Mouse (Mus musculus) frontal cortex, postnatal 10 days (tissue): ENCODE results near the gene Ibtk.

Experiments
- DNase-seq, 2 experiments: peaks; one replicate each; pipeline ENCODE4 v3.0.0; 2022; ENCODE audit warnings: low spot score in 2 of 2, mixed read lengths in 1 of 2

Ibtk gene

GRCm38 (mm10) chr9:85701981-85702380, 47.2 kb downstream of the Ibtk start:
- no peak for DNase-seq

DNA sequence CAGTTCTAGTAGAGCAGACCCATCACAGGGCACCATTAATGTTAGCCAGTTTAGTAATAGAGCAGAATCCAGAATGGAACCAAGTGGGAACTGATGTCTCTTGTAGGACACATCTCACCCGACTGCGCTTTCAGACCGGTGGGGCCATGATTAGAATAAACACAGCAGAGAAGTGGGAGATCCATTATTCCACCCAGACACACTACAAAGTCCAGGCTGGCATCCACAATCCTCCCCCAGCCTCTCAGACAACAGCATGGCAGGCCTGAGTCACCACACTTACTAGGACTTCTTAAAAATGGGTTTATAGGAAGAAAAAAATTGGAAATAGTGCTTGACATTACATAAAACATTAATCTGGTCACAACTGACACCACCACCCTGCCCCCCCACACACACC, 53.5 kb downstream of the Ibtk start:
- DNase-seq = no peak

GRCm38 (mm10) chr9:85693231-85694116, 55.7 kb downstream of the Ibtk start:
- no peak for DNase-seq

- no peak for DNase-seq
These were observed 64.1 kb downstream of the Ibtk start for GRCm38 (mm10) chr9:85685010-85685409.

- DNase-seq = no peak
These were observed 73.8 kb downstream of the Ibtk start for GRCm38 (mm10) chr9:85675131-85675905.

GRCm38 (mm10) chr9:85673907-85674481, 75.1 kb downstream of the Ibtk start:
- no peak for DNase-seq

DNA sequence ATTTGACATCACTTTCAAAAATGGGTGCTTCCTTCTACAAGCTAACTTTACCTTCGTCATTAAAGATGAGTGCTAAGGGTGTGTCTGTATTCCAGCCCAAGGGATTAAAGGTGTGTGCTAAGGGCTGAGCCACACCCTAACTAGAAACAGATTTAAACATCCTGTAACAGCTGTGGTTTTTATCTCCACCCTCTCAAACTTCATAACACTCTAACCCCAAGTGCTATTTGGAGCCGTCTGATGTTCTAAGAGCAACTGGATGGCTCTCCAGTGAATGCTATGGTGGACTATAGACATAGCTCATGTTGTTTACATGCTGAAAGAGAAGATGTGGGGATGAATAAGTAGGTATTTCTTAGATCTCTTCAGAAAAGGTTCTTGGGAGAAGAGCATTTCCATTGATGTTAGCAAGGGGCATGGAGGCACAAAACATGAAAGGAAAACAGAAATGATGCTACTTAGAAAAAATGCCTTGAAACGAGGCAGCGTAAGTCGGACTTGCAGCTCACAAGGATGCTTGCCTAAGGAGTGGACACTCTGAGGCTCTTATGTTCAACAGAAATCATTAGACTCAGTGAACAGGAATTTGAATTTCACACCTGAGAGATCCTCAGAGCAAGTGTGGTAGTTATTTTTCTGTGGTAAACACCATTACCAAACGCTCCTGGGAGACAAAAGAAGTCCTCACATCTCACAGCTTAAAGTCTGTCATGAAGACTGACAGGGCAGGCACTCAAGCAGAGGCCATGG, 77.4 kb downstream of the Ibtk start:
- no peak for DNase-seq

GRCm38 (mm10) chr9:85664316-85664715, 84.8 kb downstream of the Ibtk start:
- DNase-seq = no peak

- DNase-seq = no peak
These were observed 85.3 kb downstream of the Ibtk start for GRCm38 (mm10) chr9:85663810-85664209.

DNA sequence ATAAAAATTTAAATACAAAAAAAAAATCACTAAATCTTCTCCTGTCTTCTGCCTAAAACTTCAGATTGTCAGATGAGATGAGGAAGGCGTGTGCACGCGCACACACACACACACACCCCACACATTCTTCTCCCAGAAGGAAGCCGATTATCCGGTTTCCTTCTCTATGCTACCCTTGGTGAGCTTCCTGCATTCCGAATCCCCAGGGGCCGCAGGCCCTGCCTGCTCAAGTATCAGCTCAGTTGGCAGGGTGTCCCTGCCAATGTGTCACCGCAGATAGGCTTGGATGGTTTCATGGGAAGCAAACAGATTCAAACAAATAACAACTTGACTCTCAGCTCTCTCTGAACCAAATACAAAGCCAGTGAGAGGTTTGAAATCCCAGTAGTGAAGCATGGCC, 86.0 kb downstream of the Ibtk start:
- DNase-seq = no peak

- DNase-seq = no peak
These were observed 95.7 kb downstream of the Ibtk start for GRCm38 (mm10) chr9:85653401-85653800.

DNA sequence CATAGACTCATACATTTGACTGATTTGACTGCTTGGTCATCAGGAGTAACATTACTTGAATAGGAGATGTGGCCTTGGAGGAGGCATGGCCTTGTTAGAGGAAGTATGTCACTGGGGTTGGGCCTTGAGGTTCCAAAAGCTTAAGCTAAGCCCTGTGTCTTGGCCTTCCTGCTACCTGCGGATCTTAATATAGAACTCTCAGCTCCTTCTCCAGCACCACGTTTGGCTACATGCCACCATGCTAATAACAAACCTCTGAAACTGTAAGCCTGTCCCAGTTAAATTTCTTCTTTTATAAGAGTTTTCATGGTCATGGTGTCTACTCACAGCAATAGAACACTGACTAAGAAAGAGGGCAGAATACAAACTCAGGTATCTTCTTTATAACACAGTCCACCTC, 110.9 kb downstream of the Ibtk start:
- no peak for DNase-seq
